Comparison of ENCODE assay signal across 27 mouse cellular contexts in genomic region chr7:141774855-141775254, GRCm38 (mm10). TPM values are rescaled to one million over a fixed set of nuclear protein-coding genes. Genes with fewer than 3 reads are reported as not detected.
DNase-seq lines count a peak whose midpoint lies in the region; ATAC-seq and TF ChIP-seq lines count a peak whose summit lies in the region.
"Had no signal": no experiment of that assay in that cellular context is flagged by ENCODE, and none has a peak within 500 bp of the region (broad histone marks: within the 10 kb centered on the region; RNA-seq: fewer than 3 reads in every experiment).

No protein-coding gene starts in this region.

- no peak for ATAC-seq in liver, embryonic 13.5 days (ENCODE audit: low read depth)
- no peak for ATAC-seq in liver, embryonic 12.5 days
- no peak for ATAC-seq in liver, embryonic 15.5 days (ENCODE audit: insufficient read depth)
- ATAC-seq in megakaryocyte-erythroid progenitor cell, adult 5-6 weeks (replicated peaks; ENCODE audit: low FRiP score, low TSS enrichment, poor library complexity, severe bottlenecking): peak; percentile 18; the same call in 1 of the 2 replicates
- ATAC-seq: activated CD4-positive, CD25-positive, alpha-beta regulatory T cell, adult 4 months; forebrain, embryonic 13.5 days; forebrain, embryonic 15.5 days; forebrain, postnatal 0 days; Patski had no signal

- H3K4me3 ChIP-seq in liver, embryonic 13.5 days (replicated peaks): no peak overlapping the region
- no peak overlapping the region for H3K4me3 ChIP-seq in liver, embryonic 12.5 days
- H3K4me3 ChIP-seq in MEL (ENCODE audit: control insufficient read depth in 1 of 2, insufficient read depth in 1 of 2, low read depth in 2 of 2, low read length in 2 of 2): no peak overlapping the region
- no peak overlapping the region for H3K4me3 ChIP-seq in liver, embryonic 15.5 days (replicated peaks)
- H3K4me3 ChIP-seq: embryonic facial prominence, embryonic 10.5 days; embryonic facial prominence, embryonic 12.5 days; forebrain, embryonic 13.5 days; forebrain, embryonic 15.5 days had no signal

- TF ChIP-seq RAD21 in MEL (IDR thresholded peaks at IDR 0.05; ENCODE audit: low read depth, low read length): no peak

- H3K9ac ChIP-seq in liver, embryonic 13.5 days: no peak overlapping the region
- no peak overlapping the region for H3K9ac ChIP-seq in liver, embryonic 12.5 days
- H3K9ac ChIP-seq in MEL (ENCODE audit: control insufficient read depth, low read depth, low read length, poor library complexity, severe bottlenecking): no peak overlapping the region
- no peak overlapping the region for H3K9ac ChIP-seq in liver, embryonic 15.5 days
- H3K9ac ChIP-seq: embryonic facial prominence, embryonic 12.5 days; forebrain, embryonic 13.5 days; forebrain, embryonic 15.5 days; forebrain, postnatal 0 days had no signal

- no peak overlapping the region for H3K27ac ChIP-seq in liver, embryonic 13.5 days
- H3K27ac ChIP-seq in liver, embryonic 12.5 days: no peak overlapping the region
- no peak overlapping the region for H3K27ac ChIP-seq in MEL (ENCODE audit: control insufficient read depth, low read depth, low read length)
- H3K27ac ChIP-seq in liver, embryonic 15.5 days (replicated peaks): 0 out of 2 replicates have a peak overlapping the region, but pooled peaks have one; percentile 14
- H3K27ac ChIP-seq: embryonic facial prominence, embryonic 10.5 days; embryonic facial prominence, embryonic 12.5 days; forebrain, embryonic 13.5 days; forebrain, embryonic 15.5 days had no signal

- peaks cover 42% of the 10 kb centered on the region for H3K27me3 ChIP-seq in liver, embryonic 13.5 days
- peaks cover 52% of the 10 kb centered on the region for H3K27me3 ChIP-seq in liver, embryonic 12.5 days (replicated peaks)
- H3K27me3 ChIP-seq in MEL (ENCODE audit: control insufficient read depth in 1 of 2, insufficient read depth in 2 of 2, low read length in 2 of 2): no peaks in the 10 kb centered on the region
- H3K27me3 ChIP-seq in liver, embryonic 15.5 days: peaks cover 41% of the 10 kb centered on the region
- H3K27me3 ChIP-seq: embryonic facial prominence, embryonic 12.5 days; forebrain, embryonic 13.5 days; forebrain, embryonic 15.5 days had no signal

- H3K4me2 ChIP-seq in liver, embryonic 13.5 days: no peak overlapping the region
- no peak overlapping the region for H3K4me2 ChIP-seq in liver, embryonic 12.5 days
- H3K4me2 ChIP-seq in liver, embryonic 15.5 days: no peak overlapping the region
- H3K4me2 ChIP-seq: embryonic facial prominence, embryonic 12.5 days; forebrain, embryonic 13.5 days; forebrain, embryonic 15.5 days had no signal

- peaks cover 56% of the 10 kb centered on the region for H3K4me1 ChIP-seq in liver, embryonic 13.5 days (replicated peaks)
- peaks cover 66% of the 10 kb centered on the region for H3K4me1 ChIP-seq in liver, embryonic 12.5 days
- peaks cover 40 to 64% of the 10 kb centered on the region in 2 experiments for H3K4me1 ChIP-seq in MEL (ENCODE audit: control insufficient read depth in 1 of 2, insufficient read depth in 2 of 2, low read length in 2 of 2)
- peaks cover 61% of the 10 kb centered on the region for H3K4me1 ChIP-seq in liver, embryonic 15.5 days (replicated peaks)

- DNase-seq in liver, embryonic 13.5 days: peak; percentile 24
- peak; percentile 39 for DNase-seq in MEL (ENCODE audit: low read depth, low spot score)
- no peak for DNase-seq in adrenal gland, adult (ENCODE audit: inconsistent age in 2 of 2, low spot score in 1 of 2)
- no peak for DNase-seq in right cerebral cortex, postnatal 10 days (ENCODE audit: low spot score in 2 of 2)
- DNase-seq: adrenal gland, adult 2 months; adrenal gland, postnatal 10 days; adrenal gland, postnatal 25 days; cerebellum, adult 11 months; cerebellum, adult 18-20 months; cerebellum, adult 8-10 months; cerebellum, adult 9-11 months; cerebellum, postnatal 14 days; cerebellum, postnatal 36 days; forebrain, postnatal 0 days had no signal

- TF ChIP-seq POLR2A in MEL (IDR thresholded peaks at IDR 0.05; ENCODE audit: control insufficient read depth in 1 of 2, insufficient read depth in 1 of 2, low read depth in 1 of 2, low read length in 2 of 2, poor library complexity in 1 of 2): no peak

- H3K9me3 ChIP-seq in liver, embryonic 13.5 days (replicated peaks): no peaks in the 10 kb centered on the region
- H3K9me3 ChIP-seq in liver, embryonic 12.5 days (replicated peaks): no peaks in the 10 kb centered on the region
- H3K9me3 ChIP-seq in MEL (replicated peaks; ENCODE audit: insufficient read depth, low read length): no peaks in the 10 kb centered on the region
- H3K9me3 ChIP-seq in liver, embryonic 15.5 days (replicated peaks): no peaks in the 10 kb centered on the region
- H3K9me3 ChIP-seq: embryonic facial prominence, embryonic 10.5 days; embryonic facial prominence, embryonic 12.5 days; forebrain, embryonic 13.5 days; forebrain, embryonic 15.5 days had no signal

- no peaks in the 10 kb centered on the region for H3K79me2 ChIP-seq in MEL (ENCODE audit: control insufficient read depth, insufficient read depth, low read length, poor library complexity)

- H3K36me3 ChIP-seq in liver, embryonic 13.5 days: no peaks in the 10 kb centered on the region
- H3K36me3 ChIP-seq in liver, embryonic 12.5 days: no peaks in the 10 kb centered on the region
- H3K36me3 ChIP-seq in MEL (ENCODE audit: control insufficient read depth in 1 of 2, insufficient read depth in 2 of 2, low read length in 2 of 2): peaks cover 0 to 54% of the 10 kb centered on the region in 2 experiments; a peak in 2 of 4 replicates
- no peaks in the 10 kb centered on the region for H3K36me3 ChIP-seq in liver, embryonic 15.5 days (replicated peaks)
- H3K36me3 ChIP-seq: embryonic facial prominence, embryonic 10.5 days; embryonic facial prominence, embryonic 12.5 days; forebrain, embryonic 15.5 days had no signal

- peak; percentile 52 to 68; a peak in 3 of 4 replicates for TF ChIP-seq EP300 in MEL (IDR thresholded peaks at IDR 0.05; ENCODE audit: low read depth in 1 of 2, low read length in 2 of 2)

- TF ChIP-seq CTCF in MEL (IDR thresholded peaks at IDR 0.05 in 2 of 3, conservative IDR thresholded peaks at IDR 0.05 in 1 of 3; ENCODE audit: control insufficient read depth in 1 of 3, insufficient read depth in 1 of 3, low read depth in 2 of 3, low read length in 3 of 3, poor library complexity in 1 of 3, severe bottlenecking in 1 of 3): no peak

- 26% methylated on average over 2 of the region's 2 CpGs for WGBS in liver, embryonic 13.5 days (ENCODE audit: insufficient replicate concordance)
- WGBS in liver, embryonic 12.5 days (ENCODE audit: insufficient replicate concordance): 32% methylated on average over 2 of the region's 2 CpGs
- WGBS in liver, embryonic 15.5 days (ENCODE audit: insufficient replicate concordance): 27% methylated on average over 2 of the region's 2 CpGs

TF ChIP-seq in MEL, 35 proteins besides CTCF, POLR2A, EP300 and RAD21:
- TF ChIP-seq GATA1 (IDR thresholded peaks at IDR 0.05; ENCODE audit: low read depth, low read length) (peak; percentile 86), MAFK (IDR thresholded peaks at IDR 0.05; ENCODE audit: borderline replicate concordance, low read depth, low read length) (no peak), TAL1 (IDR thresholded peaks at IDR 0.05; ENCODE audit: low read length) (peak; percentile 76), TCF12 (IDR thresholded peaks at IDR 0.05; ENCODE audit: low read depth, low read length) (peak; percentile 76)

RNA-seq across cellular contexts. Expression of gene Muc5ac, which starts 13.9 kb away (rescaled TPM):
- not detected in 2 replicates for polyA plus RNA-seq in liver, embryonic 13.5 days (2015; fragmentation: Nextera tagmentation; extraction: Ambion mirVana)
- not detected in 2 replicates for polyA plus RNA-seq in liver, embryonic 12.5 days (2016; fragmentation: Nextera tagmentation; extraction: Ambion mirVana)
- not detected in 2 replicates for total RNA-seq in MEL (2012; rRNA removed)
- not detected for polyA plus RNA-seq in MEL (2012; ENCODE audit: insufficient read depth in 1 of 2, insufficient read length in 2 of 2, low read depth in 1 of 2, low replicate concordance in 2 of 2, missing spikeins in 1 of 2)
- not detected in 2 replicates for polyA plus RNA-seq in liver, embryonic 15.5 days (2015; fragmentation: Nextera tagmentation; extraction: Ambion mirVana)
- not detected in 2 replicates for total RNA-seq in megakaryocyte-erythroid progenitor cell, adult 5-6 weeks (2014; fragmentation: Nextera tagmentation)
- not detected in 2 replicates for total RNA-seq in megakaryocyte-erythroid progenitor cell, adult 5-6 weeks (2017)
- total RNA-seq: adrenal gland, adult 2 months; adrenal gland, postnatal 10 days; adrenal gland, postnatal 25 days; adrenal gland, postnatal 4 days; common myeloid progenitor, adult 5-6 weeks; forebrain, postnatal 0 days had no signal
- polyA plus RNA-seq: activated CD4-positive, CD25-positive, alpha-beta regulatory T cell, adult 4 months; adrenal gland, adult 2 months; brain, embryonic 14.5 days; embryonic facial prominence, embryonic 10.5 days; embryonic facial prominence, embryonic 12.5 days; forebrain, embryonic 11.5 days; forebrain, embryonic 13.5 days; forebrain, embryonic 15.5 days; forebrain, postnatal 0 days had no signal

Comparison
In these comparisons a context has a peak if more than half of its experiments do, and no peak if none do; other contexts are left out.
1. DNase-seq: peak in liver, embryonic 13.5 days (single experiment) and MEL (single experiment); none in adrenal gland, adult (0 of 2) and right cerebral cortex, postnatal 10 days (0 of 2).